Mouse (Mus musculus): Measurements from ENCODE around the gene Gm37240. TPM values are rescaled to one million over a fixed set of nuclear protein-coding genes. Genes with fewer than 3 reads are reported as not detected.
A peak's percentile ranks its signal among the peaks of the same experiment; 100 is the strongest.

Gene Gm37240
- polyA plus RNA-seq, 1 experiment from 2014 or later, result 13.4 TPM

- no peaks in the 10 kb centered on the region for H3K27me3 ChIP-seq (replicated peaks; ENCODE audit: control insufficient read depth, insufficient read depth, low read length)
- no peak overlapping the region for H3K27ac ChIP-seq (replicated peaks; ENCODE audit: low read depth, low read length)
- H3K9me3 ChIP-seq (ENCODE audit: control insufficient read depth, low read length), result no peaks in the 10 kb centered on the region
- H3K36me3 ChIP-seq (ENCODE audit: control insufficient read depth, insufficient read depth, low read length), result no peaks in the 10 kb centered on the region
- H3K4me1 ChIP-seq (ENCODE audit: control insufficient read depth, insufficient read depth, low read length), result no peaks in the 10 kb centered on the region
- ATAC-seq (ENCODE audit: low read depth) (no peak), DNase-seq (ENCODE audit: low spot score) (no peak)
- 64% methylated on average over 4 of the region's 4 CpGs for WGBS
- H3K9ac ChIP-seq (ENCODE audit: low read depth, low read length), result no peak overlapping the region
- H3K4me3 ChIP-seq (ENCODE audit: low read depth, low read length), result no peak overlapping the region
- H3K4me2 ChIP-seq (ENCODE audit: low read depth, low read length), result no peak overlapping the region
Measured at GRCm38 (mm10) chr3:85053526-85053925, 833.8 kb downstream of the Gm37240 start.

GRCm38 (mm10) chr3:85052196-85052595, 835.1 kb downstream of the Gm37240 start:
- H3K4me1 ChIP-seq (ENCODE audit: control insufficient read depth, insufficient read depth, low read length), result no peaks in the 10 kb centered on the region

DNA sequence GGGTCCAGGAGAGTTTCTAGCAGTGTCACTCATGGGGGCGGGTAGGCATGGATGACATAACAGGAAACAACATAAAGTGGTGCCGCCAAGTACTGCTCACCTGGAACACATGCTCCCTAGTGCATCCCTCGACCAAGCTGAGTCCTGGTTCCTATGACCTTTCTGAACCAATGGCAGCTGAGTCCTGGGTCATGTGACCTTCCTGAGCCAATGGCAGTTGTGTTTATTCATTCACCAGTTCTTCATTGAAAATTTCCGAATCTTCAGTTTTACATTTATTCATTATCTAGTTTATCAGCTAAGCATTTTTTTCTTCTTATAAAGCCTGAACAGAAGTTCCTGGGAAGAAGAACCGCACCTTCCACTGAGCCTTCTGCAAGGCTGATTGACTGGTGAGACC, 838.7 kb downstream of the Gm37240 start:
- H3K9ac ChIP-seq (ENCODE audit: low read depth, low read length), result no peak overlapping the region
- no peaks in the 10 kb centered on the region for H3K27me3 ChIP-seq (replicated peaks; ENCODE audit: control insufficient read depth, insufficient read depth, low read length)
- no peaks in the 10 kb centered on the region for H3K4me1 ChIP-seq (ENCODE audit: control insufficient read depth, insufficient read depth, low read length)
- H3K36me3 ChIP-seq (ENCODE audit: control insufficient read depth, insufficient read depth, low read length), result no peaks in the 10 kb centered on the region
- 94% methylated on average over 5 of the region's 5 CpGs for WGBS
- no peak overlapping the region for H3K27ac ChIP-seq (replicated peaks; ENCODE audit: low read depth, low read length)
- H3K9me3 ChIP-seq (ENCODE audit: control insufficient read depth, low read length), result no peaks in the 10 kb centered on the region
- H3K4me2 ChIP-seq (ENCODE audit: low read depth, low read length), result no peak overlapping the region
- ATAC-seq (ENCODE audit: low read depth), result no peak
- H3K4me3 ChIP-seq (ENCODE audit: low read depth, low read length), result no peak overlapping the region
- no peak for DNase-seq (ENCODE audit: low spot score)

More at GRCm38 (mm10) chr3:85052196-85052595, 835.1 kb downstream of the Gm37240 start:
- ATAC-seq (ENCODE audit: low read depth), result no peak
- 62% methylated on average over 1 of the region's 1 CpGs for WGBS
- H3K9ac ChIP-seq (ENCODE audit: low read depth, low read length), result no peak overlapping the region
- no peaks in the 10 kb centered on the region for H3K27me3 ChIP-seq (replicated peaks; ENCODE audit: control insufficient read depth, insufficient read depth, low read length)
- H3K4me3 ChIP-seq (ENCODE audit: low read depth, low read length), result no peak overlapping the region
- H3K27ac ChIP-seq (replicated peaks; ENCODE audit: low read depth, low read length), result no peak overlapping the region
- DNase-seq (ENCODE audit: low spot score), result no peak
- H3K9me3 ChIP-seq (ENCODE audit: control insufficient read depth, low read length), result no peaks in the 10 kb centered on the region
- no peaks in the 10 kb centered on the region for H3K36me3 ChIP-seq (ENCODE audit: control insufficient read depth, insufficient read depth, low read length)
- no peak overlapping the region for H3K4me2 ChIP-seq (ENCODE audit: low read depth, low read length)

- WGBS, result 91% methylated on average over 8 of the region's 8 CpGs
- H3K4me1 ChIP-seq (ENCODE audit: control insufficient read depth, insufficient read depth, low read length), result no peaks in the 10 kb centered on the region
- no peaks in the 10 kb centered on the region for H3K36me3 ChIP-seq (ENCODE audit: control insufficient read depth, insufficient read depth, low read length)
- no peak overlapping the region for H3K4me2 ChIP-seq (ENCODE audit: low read depth, low read length)
- no peaks in the 10 kb centered on the region for H3K27me3 ChIP-seq (replicated peaks; ENCODE audit: control insufficient read depth, insufficient read depth, low read length)
- no peak overlapping the region for H3K4me3 ChIP-seq (ENCODE audit: low read depth, low read length)
- ATAC-seq (ENCODE audit: low read depth) (no peak), DNase-seq (ENCODE audit: low spot score) (no peak)
- no peak overlapping the region for H3K9ac ChIP-seq (ENCODE audit: low read depth, low read length)
- no peak overlapping the region for H3K27ac ChIP-seq (replicated peaks; ENCODE audit: low read depth, low read length)
- no peaks in the 10 kb centered on the region for H3K9me3 ChIP-seq (ENCODE audit: control insufficient read depth, low read length)
Measured at GRCm38 (mm10) chr3:85043679-85044218, 843.6 kb downstream of the Gm37240 start.

GRCm38 (mm10) chr3:85042126-85042525, 845.2 kb downstream of the Gm37240 start:
- Histone ChIP-seq H3K27ac (replicated peaks; ENCODE audit: low read depth, low read length) (no peak overlapping the region), H3K4me2 (ENCODE audit: low read depth, low read length) (no peak overlapping the region), H3K27me3 (replicated peaks; ENCODE audit: control insufficient read depth, insufficient read depth, low read length) (no peaks in the 10 kb centered on the region), H3K36me3 (ENCODE audit: control insufficient read depth, insufficient read depth, low read length) (no peaks in the 10 kb centered on the region), H3K9me3 (ENCODE audit: control insufficient read depth, low read length) (no peaks in the 10 kb centered on the region), H3K4me3 (ENCODE audit: low read depth, low read length) (no peak overlapping the region), H3K9ac (ENCODE audit: low read depth, low read length) (no peak overlapping the region), H3K4me1 (ENCODE audit: control insufficient read depth, insufficient read depth, low read length) (no peaks in the 10 kb centered on the region)
- ATAC-seq (ENCODE audit: low read depth), result no peak
- 85% methylated on average over 4 of the region's 4 CpGs for WGBS
- no peak for DNase-seq (ENCODE audit: low spot score)

- no peaks in the 10 kb centered on the region for H3K9me3 ChIP-seq (ENCODE audit: control insufficient read depth, low read length)
- no peak overlapping the region for H3K4me2 ChIP-seq (ENCODE audit: low read depth, low read length)
- ATAC-seq (ENCODE audit: low read depth) (no peak), DNase-seq (ENCODE audit: low spot score) (no peak)
- no peak overlapping the region for H3K27ac ChIP-seq (replicated peaks; ENCODE audit: low read depth, low read length)
- no peaks in the 10 kb centered on the region for H3K4me1 ChIP-seq (ENCODE audit: control insufficient read depth, insufficient read depth, low read length)
- H3K4me3 ChIP-seq (ENCODE audit: low read depth, low read length), result no peak overlapping the region
- H3K9ac ChIP-seq (ENCODE audit: low read depth, low read length), result no peak overlapping the region
- H3K36me3 ChIP-seq (ENCODE audit: control insufficient read depth, insufficient read depth, low read length), result no peaks in the 10 kb centered on the region
- no peaks in the 10 kb centered on the region for H3K27me3 ChIP-seq (replicated peaks; ENCODE audit: control insufficient read depth, insufficient read depth, low read length)
- WGBS, result 77% methylated on average over 1 of the region's 1 CpGs
Measured at GRCm38 (mm10) chr3:85029141-85029540, 858.2 kb downstream of the Gm37240 start.

DNA sequence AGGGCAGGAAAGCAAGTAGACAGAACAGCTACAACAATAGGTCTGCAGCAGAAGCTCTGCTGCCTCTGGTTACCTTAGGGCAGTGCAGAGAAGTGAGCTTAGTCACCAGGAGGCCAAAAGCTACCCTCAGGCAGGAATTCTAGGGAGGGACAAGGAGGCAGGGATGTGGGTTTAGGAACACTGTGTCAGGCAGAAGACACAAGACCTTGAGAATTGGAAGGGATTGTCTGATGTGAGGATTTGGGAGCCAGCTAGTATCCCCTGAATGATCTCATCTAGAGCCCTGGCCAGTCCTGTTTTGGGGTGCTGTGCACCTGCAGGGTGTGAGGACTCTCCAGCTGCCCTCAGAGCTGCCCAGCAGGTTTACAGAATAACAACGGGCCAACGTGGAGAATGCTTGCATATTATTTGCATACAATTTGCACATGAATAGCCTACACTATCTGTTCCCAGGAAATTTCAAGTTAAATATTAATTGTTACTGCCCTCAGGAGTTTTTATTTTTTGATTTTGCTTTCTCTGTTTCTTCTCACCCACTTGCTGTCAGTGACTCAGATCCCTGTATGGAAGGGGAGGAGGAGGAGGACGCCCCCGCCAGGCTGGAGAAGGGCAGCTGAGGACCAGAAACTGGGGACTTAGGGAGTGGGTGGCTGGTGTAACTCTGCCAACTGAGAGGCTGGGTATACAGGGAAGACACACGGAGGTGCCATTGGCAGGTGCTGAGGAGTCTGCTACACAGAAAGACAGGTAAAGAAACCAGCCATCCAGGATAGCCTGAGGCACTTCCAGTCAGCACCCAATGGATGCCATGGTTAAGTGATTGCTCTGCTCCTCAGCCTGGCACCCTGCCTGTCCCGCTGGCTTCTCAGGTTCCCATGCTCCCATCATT, 862.3 kb downstream of the Gm37240 start:
- DNase-seq (ENCODE audit: low spot score), result no peak
- H3K9ac ChIP-seq (ENCODE audit: low read depth, low read length), result no peak overlapping the region
- no peak overlapping the region for H3K27ac ChIP-seq (replicated peaks; ENCODE audit: low read depth, low read length)
- no peaks in the 10 kb centered on the region for H3K9me3 ChIP-seq (ENCODE audit: control insufficient read depth, low read length)
- 18% methylated on average over 6 of the region's 6 CpGs for WGBS
- H3K4me1 ChIP-seq (ENCODE audit: control insufficient read depth, insufficient read depth, low read length), result no peaks in the 10 kb centered on the region
- H3K27me3 ChIP-seq (replicated peaks; ENCODE audit: control insufficient read depth, insufficient read depth, low read length), result no peaks in the 10 kb centered on the region
- no peak overlapping the region for H3K4me2 ChIP-seq (ENCODE audit: low read depth, low read length)
- no peak for ATAC-seq (ENCODE audit: low read depth)
- no peaks in the 10 kb centered on the region for H3K36me3 ChIP-seq (ENCODE audit: control insufficient read depth, insufficient read depth, low read length)
- H3K4me3 ChIP-seq (ENCODE audit: low read depth, low read length), result no peak overlapping the region

GRCm38 (mm10) chr3:85024237-85024636, 863.1 kb downstream of the Gm37240 start:
- Histone ChIP-seq H3K36me3 (ENCODE audit: control insufficient read depth, insufficient read depth, low read length) (no peaks in the 10 kb centered on the region), H3K27me3 (replicated peaks; ENCODE audit: control insufficient read depth, insufficient read depth, low read length) (no peaks in the 10 kb centered on the region), H3K9ac (ENCODE audit: low read depth, low read length) (no peak overlapping the region), H3K4me3 (ENCODE audit: low read depth, low read length) (no peak overlapping the region), H3K27ac (replicated peaks; ENCODE audit: low read depth, low read length) (no peak overlapping the region), H3K9me3 (ENCODE audit: control insufficient read depth, low read length) (no peaks in the 10 kb centered on the region), H3K4me2 (ENCODE audit: low read depth, low read length) (no peak overlapping the region), H3K4me1 (ENCODE audit: control insufficient read depth, insufficient read depth, low read length) (no peaks in the 10 kb centered on the region)
- no peak for ATAC-seq (ENCODE audit: low read depth)
- WGBS, result 86% methylated on average over 2 of the region's 2 CpGs
- no peak for DNase-seq (ENCODE audit: low spot score)

DNA sequence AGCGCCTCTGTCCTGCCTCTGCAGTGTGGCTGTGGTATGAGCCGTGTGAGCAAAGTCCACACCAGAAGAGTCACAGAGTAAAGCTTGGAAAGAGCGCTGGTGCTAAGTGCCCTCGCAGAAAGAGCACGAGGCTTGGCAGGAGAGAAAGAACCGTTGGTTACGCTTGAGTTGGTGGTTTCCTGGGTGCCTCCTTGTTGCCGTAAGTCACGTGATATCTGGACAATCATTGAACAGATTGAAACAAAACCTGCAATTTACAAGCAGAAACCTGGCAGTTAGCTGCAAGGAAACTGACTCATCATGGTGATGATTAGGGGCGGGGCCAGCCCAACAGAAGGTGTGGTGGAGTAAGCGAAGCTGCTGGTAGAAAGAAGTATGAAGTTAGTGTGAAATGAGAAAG, 864.5 kb downstream of the Gm37240 start:
- ATAC-seq (ENCODE audit: low read depth), result no peak
- peak; percentile 5 for DNase-seq (ENCODE audit: low spot score)
- H3K4me2 ChIP-seq (ENCODE audit: low read depth, low read length), result no peak overlapping the region
- 75% methylated on average over 11 of the region's 11 CpGs for WGBS
- H3K4me1 ChIP-seq (ENCODE audit: control insufficient read depth, insufficient read depth, low read length), result no peaks in the 10 kb centered on the region
- no peak overlapping the region for H3K4me3 ChIP-seq (ENCODE audit: low read depth, low read length)
- H3K36me3 ChIP-seq (ENCODE audit: control insufficient read depth, insufficient read depth, low read length), result no peaks in the 10 kb centered on the region
- H3K27me3 ChIP-seq (replicated peaks; ENCODE audit: control insufficient read depth, insufficient read depth, low read length), result no peaks in the 10 kb centered on the region
- H3K9ac ChIP-seq (ENCODE audit: low read depth, low read length), result no peak overlapping the region
- H3K9me3 ChIP-seq (ENCODE audit: control insufficient read depth, low read length), result no peaks in the 10 kb centered on the region
- no peak overlapping the region for H3K27ac ChIP-seq (replicated peaks; ENCODE audit: low read depth, low read length)
